Mouse (Mus musculus): Measurements from ENCODE around the gene Eif3g. TPM values are rescaled to one million over a fixed set of nuclear protein-coding genes. Genes with fewer than 3 reads are reported as not detected.

The Eif3g gene
- total RNA-seq, 2 experiments from 2014 or later: 80.6 to 88.4 TPM

GRCm38 (mm10) chr9:20862225-20862624 is 36.2 kb downstream of the Eif3g start:
- no peak for ATAC-seq (ENCODE audit: poor library complexity, severe bottlenecking)

GRCm38 (mm10) chr9:20861821-20862220 is 36.6 kb downstream of the Eif3g start:
- ATAC-seq (ENCODE audit: poor library complexity, severe bottlenecking): no peak

- no peak for ATAC-seq (ENCODE audit: poor library complexity, severe bottlenecking)
Observed at GRCm38 (mm10) chr9:20859926-20860325, 38.5 kb downstream of the Eif3g start.

GRCm38 (mm10) chr9:20857131-20857530 is 41.3 kb downstream of the Eif3g start:
- ATAC-seq (ENCODE audit: poor library complexity, severe bottlenecking): peak; percentile 75

- no peak for ATAC-seq (ENCODE audit: poor library complexity, severe bottlenecking)
Observed at GRCm38 (mm10) chr9:20850179-20850578, 48.2 kb downstream of the Eif3g start.

Other genes with a start within 250 kb of the Eif3g start
- 10.2 and 10.6 TPM in 2 replicates for gene Pin1, start 246.5 kb downstream of the Eif3g start, total RNA-seq (2015)
- 7.5 and 9.8 TPM in 2 replicates for gene Pin1, start 246.5 kb downstream of the Eif3g start, total RNA-seq (2017)
- gene Olfm2, start 152.3 kb downstream of the Eif3g start, total RNA-seq (2015): not detected in 2 replicates
- gene Olfm2, start 152.3 kb downstream of the Eif3g start, total RNA-seq (2017): not detected in 2 replicates
- 0.04 TPM in 1 of 2 replicates, not detected in the other for gene Col5a3, start 83.6 kb downstream of the Eif3g start, total RNA-seq (2015)
- gene Col5a3, start 83.6 kb downstream of the Eif3g start, total RNA-seq (2017): 0.11 TPM in 1 of 2 replicates, not detected in the other
- not detected in 2 replicates for gene Rdh8, start 80.1 kb downstream of the Eif3g start, total RNA-seq (2015)
- not detected in 2 replicates for gene Rdh8, start 80.1 kb downstream of the Eif3g start, total RNA-seq (2017)
- gene A230050P20Rik, start 30.0 kb downstream of the Eif3g start, total RNA-seq (2015): 1.5 and 2.3 TPM in 2 replicates
- gene A230050P20Rik, start 30.0 kb downstream of the Eif3g start, total RNA-seq (2017): 1.4 and 2.6 TPM in 2 replicates
- 0.62 and 1.3 TPM in 2 replicates for gene Angptl6, start 18.9 kb downstream of the Eif3g start, total RNA-seq (2015)
- gene Angptl6, start 18.9 kb downstream of the Eif3g start, total RNA-seq (2017): 0.11 and 0.57 TPM in 2 replicates
- 5.7 and 7.8 TPM in 2 replicates for gene Ppan, start 10.4 kb downstream of the Eif3g start, total RNA-seq (2015)
- 27.5 and 32.2 TPM in 2 replicates for gene Ppan, start 10.4 kb downstream of the Eif3g start, total RNA-seq (2017)
- 85.4 and 89.6 TPM in 2 replicates for gene Dnmt1, start 61.3 kb upstream of the Eif3g start, total RNA-seq (2015)
- gene Dnmt1, start 61.3 kb upstream of the Eif3g start, total RNA-seq (2017): 165 and 171 TPM in 2 replicates
- 7.5 and 8.9 TPM in 2 replicates for gene S1pr2, start 78.2 kb upstream of the Eif3g start, total RNA-seq (2015)
- gene S1pr2, start 78.2 kb upstream of the Eif3g start, total RNA-seq (2017): 2.8 and 3.0 TPM in 2 replicates
- gene Mrpl4, start 104.1 kb upstream of the Eif3g start, total RNA-seq (2015): 47.3 and 63.6 TPM in 2 replicates
- gene Mrpl4, start 104.1 kb upstream of the Eif3g start, total RNA-seq (2017): 44.5 and 50.3 TPM in 2 replicates
- 9.6 and 15.3 TPM in 2 replicates for gene Icam1, start 117.4 kb upstream of the Eif3g start, total RNA-seq (2015)
- 19.5 and 20.5 TPM in 2 replicates for gene Icam1, start 117.4 kb upstream of the Eif3g start, total RNA-seq (2017)
- gene Icam4, start 130.8 kb upstream of the Eif3g start, total RNA-seq (2015): 0.91 and 1.1 TPM in 2 replicates
- gene Icam4, start 130.8 kb upstream of the Eif3g start, total RNA-seq (2017): 0.44 and 2.4 TPM in 2 replicates
- not detected in 2 replicates for gene Icam5, start 133.4 kb upstream of the Eif3g start, total RNA-seq (2015)
- not detected in 2 replicates for gene Icam5, start 133.4 kb upstream of the Eif3g start, total RNA-seq (2017)
- 1.2 TPM in 1 of 2 replicates, not detected in the other for gene Zglp1, start 168.5 kb upstream of the Eif3g start, total RNA-seq (2015)
- gene Zglp1, start 168.5 kb upstream of the Eif3g start, total RNA-seq (2017): not detected in 2 replicates
- 0.16 and 0.22 TPM in 2 replicates for gene Gm49373, start 174.5 kb upstream of the Eif3g start, total RNA-seq (2015)
- 0.59 TPM in 1 of 2 replicates, not detected in the other for gene Gm49373, start 174.5 kb upstream of the Eif3g start, total RNA-seq (2017)
- 0.73 and 2.1 TPM in 2 replicates for gene Fdx1l, start 175.0 kb upstream of the Eif3g start, total RNA-seq (2015)
- 15.3 and 17.5 TPM in 2 replicates for gene Fdx1l, start 175.0 kb upstream of the Eif3g start, total RNA-seq (2017)
- 43.4 and 44.9 TPM in 2 replicates for gene Gm38431, start 193.4 kb upstream of the Eif3g start, total RNA-seq (2015)
- gene Gm38431, start 193.4 kb upstream of the Eif3g start, total RNA-seq (2017): 3.8 and 5.1 TPM in 2 replicates
- gene Raver1, start 193.4 kb upstream of the Eif3g start, total RNA-seq (2015): 36.0 and 43.0 TPM in 2 replicates
- 17.1 and 22.0 TPM in 2 replicates for gene Raver1, start 193.4 kb upstream of the Eif3g start, total RNA-seq (2017)
- 24.9 and 30.9 TPM in 2 replicates for gene Tyk2, start 232.6 kb upstream of the Eif3g start, total RNA-seq (2015)
- 33.5 and 37.0 TPM in 2 replicates for gene Tyk2, start 232.6 kb upstream of the Eif3g start, total RNA-seq (2017)

Data from megakaryocyte, adult 5-6 weeks (primary cell).